In genomic region chr11:44103841-44104191, GRCm38 (mm10) we compare ENCODE assay signal across 21 mouse cellular contexts.
A peak's percentile ranks its signal among the peaks of the same experiment; 100 is the strongest.
DNase-seq lines count a peak whose midpoint lies in the region; ATAC-seq and TF ChIP-seq lines count a peak whose summit lies in the region.
"Had no signal": no experiment of that assay in that cellular context is flagged by ENCODE, and none has a peak within 500 bp of the region (broad histone marks: within the 10 kb centered on the region; RNA-seq: fewer than 3 reads in every experiment).

No protein-coding gene starts in this region.

- no peak overlapping the region for H3K9ac ChIP-seq in embryonic facial prominence, embryonic 14.5 days (ENCODE audit: low read depth, low read length)
- H3K9ac ChIP-seq in lung, embryonic 14.5 days, result no peak overlapping the region
- H3K9ac ChIP-seq in midbrain, postnatal 0 days (replicated peaks; ENCODE audit: low read length, poor library complexity, severe bottlenecking), result no peak overlapping the region
- H3K9ac ChIP-seq in kidney, embryonic 14.5 days (ENCODE audit: low read depth, low read length), result no peak overlapping the region
- H3K9ac ChIP-seq: embryonic facial prominence, embryonic 15.5 days; liver, embryonic 14.5 days had no signal

- no peaks in the 10 kb centered on the region for H3K36me3 ChIP-seq in embryonic facial prominence, embryonic 14.5 days (ENCODE audit: control insufficient read depth, insufficient read depth, low read length)
- H3K36me3 ChIP-seq in embryonic facial prominence, embryonic 10.5 days (replicated peaks), result no peaks in the 10 kb centered on the region
- H3K36me3 ChIP-seq in lung, embryonic 14.5 days (ENCODE audit: insufficient read depth), result no peaks in the 10 kb centered on the region
- no peaks in the 10 kb centered on the region for H3K36me3 ChIP-seq in midbrain, postnatal 0 days (ENCODE audit: insufficient read depth, low read length)
- H3K36me3 ChIP-seq in kidney, embryonic 14.5 days (ENCODE audit: control insufficient read depth, insufficient read depth, low read length), result no peaks in the 10 kb centered on the region
- H3K36me3 ChIP-seq: embryonic facial prominence, embryonic 15.5 days had no signal

- ATAC-seq in embryonic facial prominence, embryonic 14.5 days (ENCODE audit: low read depth), result no peak
- peak; percentile 54; the same call in 1 of the 2 replicates for ATAC-seq in lung, embryonic 14.5 days (ENCODE audit: insufficient read depth)
- peak; percentile 66; the same call in 1 of the 2 replicates for ATAC-seq in midbrain, postnatal 0 days (ENCODE audit: low FRiP score)
- ATAC-seq in kidney, embryonic 14.5 days (ENCODE audit: low FRiP score, low TSS enrichment), result no peak
- no peak for ATAC-seq in frontal cortex, adult (ENCODE audit: low TSS enrichment)
- ATAC-seq: Patski had no signal

- DNase-seq in embryonic facial prominence, embryonic 14.5 days (ENCODE audit: low spot score), result peak; percentile 74
- DNase-seq in embryonic facial prominence, embryonic 10.5 days (ENCODE audit: low spot score), result no peak
- DNase-seq in lung, embryonic 14.5 days, result peak; percentile 76
- no peak for DNase-seq in lung, adult 2 months
- peak; percentile 90 for DNase-seq in brain, embryonic 14.5 days (ENCODE audit: low read depth)
- peak; percentile 93 for DNase-seq in midbrain, postnatal 0 days (ENCODE audit: low spot score)
- DNase-seq: cerebellum, adult 11-12 months; gastrocnemius, postnatal 14 days; heart, postnatal 36 days; kidney, adult 11 months; kidney, postnatal 14 days; right cerebral cortex, postnatal 14 days; thymus, postnatal 14 days had no signal

- no peak for TF ChIP-seq POLR2A in lung, adult 2 months (IDR thresholded peaks at IDR 0.05; ENCODE audit: borderline replicate concordance, extremely low read depth, low read depth, low read length)
- no peak for TF ChIP-seq POLR2A in brain, embryonic 14.5 days (IDR thresholded peaks at IDR 0.05; ENCODE audit: borderline replicate concordance, extremely low read depth, insufficient read depth, insufficient read length, poor library complexity, severe bottlenecking)

- no peaks in the 10 kb centered on the region for H3K27me3 ChIP-seq in embryonic facial prominence, embryonic 14.5 days (replicated peaks; ENCODE audit: control insufficient read depth, insufficient read depth, low read length)
- no peaks in the 10 kb centered on the region for H3K27me3 ChIP-seq in embryonic facial prominence, embryonic 10.5 days (replicated peaks; ENCODE audit: low read depth, poor library complexity, severe bottlenecking)
- no peaks in the 10 kb centered on the region for H3K27me3 ChIP-seq in lung, embryonic 14.5 days (ENCODE audit: insufficient read depth, low read length)
- H3K27me3 ChIP-seq in midbrain, postnatal 0 days (ENCODE audit: insufficient read depth, low read length), result no peaks in the 10 kb centered on the region
- H3K27me3 ChIP-seq in kidney, embryonic 14.5 days (ENCODE audit: control insufficient read depth, insufficient read depth, low read length), result no peaks in the 10 kb centered on the region
- H3K27me3 ChIP-seq: embryonic facial prominence, embryonic 15.5 days; Patski had no signal

- no peak overlapping the region for H3K4me3 ChIP-seq in embryonic facial prominence, embryonic 14.5 days (ENCODE audit: low read depth, low read length)
- no peak overlapping the region for H3K4me3 ChIP-seq in embryonic facial prominence, embryonic 10.5 days
- H3K4me3 ChIP-seq in lung, embryonic 14.5 days (ENCODE audit: low read depth, low read length), result no peak overlapping the region
- no peak overlapping the region for H3K4me3 ChIP-seq in lung, adult 2 months (replicated peaks; ENCODE audit: extremely low read depth, low read depth, low read length)
- no peak overlapping the region for H3K4me3 ChIP-seq in midbrain, postnatal 0 days (ENCODE audit: low read depth, low read length)
- H3K4me3 ChIP-seq in kidney, embryonic 14.5 days (ENCODE audit: low read length), result no peak overlapping the region
- H3K4me3 ChIP-seq: embryonic facial prominence, embryonic 15.5 days had no signal

- no peaks in the 10 kb centered on the region for H3K9me3 ChIP-seq in embryonic facial prominence, embryonic 14.5 days (ENCODE audit: control insufficient read depth, low read length)
- H3K9me3 ChIP-seq in embryonic facial prominence, embryonic 10.5 days, result no peaks in the 10 kb centered on the region
- H3K9me3 ChIP-seq in lung, embryonic 14.5 days (ENCODE audit: low read depth, low read length), result no peaks in the 10 kb centered on the region
- no peaks in the 10 kb centered on the region for H3K9me3 ChIP-seq in midbrain, postnatal 0 days (ENCODE audit: low read length)
- H3K9me3 ChIP-seq in kidney, embryonic 14.5 days (ENCODE audit: control insufficient read depth, low read length), result no peaks in the 10 kb centered on the region
- H3K9me3 ChIP-seq: embryonic facial prominence, embryonic 15.5 days had no signal

- H3K4me1 ChIP-seq in embryonic facial prominence, embryonic 14.5 days (ENCODE audit: control insufficient read depth, insufficient read depth, low read length), result no peaks in the 10 kb centered on the region; the same call in 1 of the 2 replicates
- H3K4me1 ChIP-seq in embryonic facial prominence, embryonic 10.5 days, result no peaks in the 10 kb centered on the region
- 0 out of 2 replicates have a peak, but pooled peaks cover 4% of the 10 kb centered on the region for H3K4me1 ChIP-seq in lung, embryonic 14.5 days (ENCODE audit: insufficient read depth)
- H3K4me1 ChIP-seq in lung, adult 2 months (ENCODE audit: control insufficient read depth, insufficient read depth, low read length), result no peaks in the 10 kb centered on the region
- no peaks in the 10 kb centered on the region for H3K4me1 ChIP-seq in midbrain, postnatal 0 days (ENCODE audit: insufficient read depth, low read length)
- no peaks in the 10 kb centered on the region for H3K4me1 ChIP-seq in kidney, embryonic 14.5 days (ENCODE audit: control insufficient read depth, insufficient read depth, low read length)
- H3K4me1 ChIP-seq: embryonic facial prominence, embryonic 15.5 days had no signal

- TF ChIP-seq CTCF in lung, embryonic 14.5 days (IDR thresholded peaks at IDR 0.05; ENCODE audit: low read depth), result no peak
- no peak for TF ChIP-seq CTCF in lung, adult 2 months (IDR thresholded peaks at IDR 0.05; ENCODE audit: insufficient read depth, low read length)
- no peak for TF ChIP-seq CTCF in brain, embryonic 14.5 days (IDR thresholded peaks at IDR 0.05; ENCODE audit: borderline replicate concordance, extremely low read depth, insufficient read depth, insufficient read length)
- TF ChIP-seq CTCF in midbrain, postnatal 0 days (IDR thresholded peaks at IDR 0.05), result no peak

- no peak overlapping the region for H3K4me2 ChIP-seq in embryonic facial prominence, embryonic 14.5 days (ENCODE audit: low read depth, low read length)
- no peak overlapping the region for H3K4me2 ChIP-seq in lung, embryonic 14.5 days
- no peak overlapping the region for H3K4me2 ChIP-seq in midbrain, postnatal 0 days (ENCODE audit: low read depth, low read length, poor library complexity, severe bottlenecking)
- H3K4me2 ChIP-seq in kidney, embryonic 14.5 days (replicated peaks; ENCODE audit: low read depth, low read length), result no peak overlapping the region
- H3K4me2 ChIP-seq: embryonic facial prominence, embryonic 15.5 days; heart, embryonic 11.5 days had no signal

- H3K27ac ChIP-seq in embryonic facial prominence, embryonic 14.5 days (replicated peaks; ENCODE audit: low read depth, low read length), result no peak overlapping the region
- no peak overlapping the region for H3K27ac ChIP-seq in embryonic facial prominence, embryonic 10.5 days (replicated peaks)
- H3K27ac ChIP-seq in lung, embryonic 14.5 days (ENCODE audit: low read depth), result no peak overlapping the region
- no peak overlapping the region for H3K27ac ChIP-seq in midbrain, postnatal 0 days (ENCODE audit: low read depth, low read length)
- H3K27ac ChIP-seq in kidney, embryonic 14.5 days (ENCODE audit: low read depth, low read length), result no peak overlapping the region
- H3K27ac ChIP-seq: embryonic facial prominence, embryonic 15.5 days; liver, embryonic 14.5 days; macrophage; stomach, postnatal 0 days had no signal

Comparison
In these comparisons a context has a peak if more than half of its experiments do, and no peak if none do; other contexts are left out.
1. DNase-seq: peak in embryonic facial prominence, embryonic 14.5 days (single experiment), lung, embryonic 14.5 days (single experiment), brain, embryonic 14.5 days (single experiment) and midbrain, postnatal 0 days (single experiment); none in embryonic facial prominence, embryonic 10.5 days (single experiment) and lung, adult 2 months (single experiment).
2. ATAC-seq: peak in lung, embryonic 14.5 days (single experiment) and midbrain, postnatal 0 days (single experiment); none in embryonic facial prominence, embryonic 14.5 days (single experiment), kidney, embryonic 14.5 days (single experiment) and frontal cortex, adult (single experiment).